Mouse (Mus musculus) cerebellum, postnatal 10 days (tissue): ENCODE measurements around the gene Mylk4.
A peak's percentile ranks its signal among the peaks of the same experiment; 100 is the strongest.

ENCODE experiments used
- DNase-seq, 2 experiments: peaks; one replicate each; pipeline ENCODE4 v3.0.0; 2021; ENCODE audit warnings: mixed read lengths in 2 of 2

Gene Mylk4

GRCm38 (mm10) chr13:32783816-32784215 is at the start of gene Mylk4:
Gene Mylk4, minus strand, starts transcription at chr13:32783954.
- no peak for DNase-seq

- no peak for DNase-seq
Measured at GRCm38 (mm10) chr13:32833237-32833636, 49.5 kb upstream of the Mylk4 start.

- DNase-seq = peak in 1 of 2 experiments; percentile 9
Measured at GRCm38 (mm10) chr13:32832776-32833175, 49.0 kb upstream of the Mylk4 start.

- DNase-seq = no peak
Measured at GRCm38 (mm10) chr13:32831505-32832273, 47.9 kb upstream of the Mylk4 start.

- DNase-seq = no peak
Measured at GRCm38 (mm10) chr13:32828886-32829285, 45.1 kb upstream of the Mylk4 start.

- DNase-seq = peak; percentile 73 to 78
Measured at GRCm38 (mm10) chr13:32827951-32828350, 44.2 kb upstream of the Mylk4 start.

GRCm38 (mm10) chr13:32827111-32827822 is 43.5 kb upstream of the Mylk4 start:
- peak in 1 of 2 experiments; percentile 10 for DNase-seq

GRCm38 (mm10) chr13:32825546-32825945 is 41.8 kb upstream of the Mylk4 start:
- DNase-seq = no peak

- no peak for DNase-seq
Measured at GRCm38 (mm10) chr13:32824377-32825330, 40.9 kb upstream of the Mylk4 start.

GRCm38 (mm10) chr13:32823126-32823525 is 39.4 kb upstream of the Mylk4 start:
- DNase-seq = no peak

- DNase-seq = no peak
Measured at GRCm38 (mm10) chr13:32821671-32822070, 37.9 kb upstream of the Mylk4 start.

- no peak for DNase-seq
Measured at GRCm38 (mm10) chr13:32819926-32820325, 36.2 kb upstream of the Mylk4 start.

GRCm38 (mm10) chr13:32819241-32819640 is 35.5 kb upstream of the Mylk4 start:
- no peak for DNase-seq

- DNase-seq = no peak
Measured at GRCm38 (mm10) chr13:32807624-32808023, 23.9 kb upstream of the Mylk4 start.

GRCm38 (mm10) chr13:32806820-32807219 is 23.1 kb upstream of the Mylk4 start:
- peak; percentile 43 to 47 for DNase-seq

GRCm38 (mm10) chr13:32803701-32804345 is 20.1 kb upstream of the Mylk4 start:
- DNase-seq = no peak

- peak; percentile 71 to 76 for DNase-seq
Measured at GRCm38 (mm10) chr13:32802259-32803081, 18.7 kb upstream of the Mylk4 start, which contains the start of gene D930007J09Rik. Gene D930007J09Rik, minus strand, starts transcription at chr13:32802849.

- peak; percentile 98 for DNase-seq
Measured at GRCm38 (mm10) chr13:32801693-32802221, 18.0 kb upstream of the Mylk4 start, which contains the start of gene Wrnip1. Gene Wrnip1, plus strand, starts transcription at chr13:32802038.

GRCm38 (mm10) chr13:32800859-32801258 is 17.1 kb upstream of the Mylk4 start:
- DNase-seq = peak; percentile 19 to 34

- peak in 1 of 2 experiments; percentile 12 for DNase-seq
Measured at GRCm38 (mm10) chr13:32799131-32799530, 15.4 kb upstream of the Mylk4 start.

- no peak for DNase-seq
Measured at GRCm38 (mm10) chr13:32797085-32797484, 13.3 kb upstream of the Mylk4 start.
